Mouse (Mus musculus): Measurements from ENCODE around the gene Smim6. TPM values are rescaled to one million over a fixed set of nuclear protein-coding genes. Genes with fewer than 3 reads are reported as not detected.

The Smim6 gene
- polyA plus RNA-seq, 1 experiment = not detected

- Histone ChIP-seq H3K9me3 (replicated peaks; ENCODE audit: control insufficient read depth, insufficient read depth, low read length, poor library complexity, severe bottlenecking) (no peaks in the 10 kb centered on the region), H3K4me3 (ENCODE audit: low read depth, low read length) (no peak overlapping the region), H3K27ac (ENCODE audit: insufficient read depth, low read length) (no peak overlapping the region), H3K4me1 (ENCODE audit: control insufficient read depth, insufficient read depth, low read length) (no peaks in the 10 kb centered on the region), H3K9ac (ENCODE audit: low read depth, poor library complexity, severe bottlenecking) (no peak overlapping the region), H3K27me3 (ENCODE audit: control insufficient read depth, insufficient read depth, low read length, poor library complexity, severe bottlenecking) (no peaks in the 10 kb centered on the region), H3K36me3 (ENCODE audit: control insufficient read depth, insufficient read depth, low read length, poor library complexity, severe bottlenecking) (no peaks in the 10 kb centered on the region)
- TF ChIP-seq POLR2A (IDR thresholded peaks at IDR 0.05; ENCODE audit: insufficient read depth, low read length) (no peak), EP300 (IDR thresholded peaks at IDR 0.05; ENCODE audit: insufficient read depth, low read depth, low read length) (no peak), CTCF (IDR thresholded peaks at IDR 0.05; ENCODE audit: low read depth, low read length) (no peak)
Observed at GRCm38 (mm10) chr11:115902177-115902576, 9.6 kb upstream of the Smim6 start.

DNA sequence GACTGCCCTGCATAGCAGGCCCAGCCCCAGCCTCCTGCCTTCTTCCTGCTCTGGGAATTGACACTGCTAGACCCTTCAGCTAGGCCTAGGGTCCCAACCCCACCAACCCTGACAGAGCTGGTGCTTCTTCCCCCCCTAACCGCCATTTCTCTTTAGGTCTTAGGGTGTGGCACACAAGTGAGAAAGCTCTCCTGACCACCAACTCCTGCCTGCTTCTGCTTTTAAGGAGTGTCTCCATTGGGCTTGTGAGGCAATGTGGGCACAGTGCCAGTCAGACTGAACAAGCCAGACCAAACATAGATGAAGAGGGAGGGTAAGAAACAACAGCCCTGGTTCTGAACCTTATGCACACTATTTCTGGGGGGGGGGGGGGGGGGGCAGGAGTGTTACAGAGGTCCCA is 9.0 kb upstream of the Smim6 start:
- Histone ChIP-seq H3K4me3 (ENCODE audit: low read depth, low read length) (no peak overlapping the region), H3K9ac (ENCODE audit: low read depth, poor library complexity, severe bottlenecking) (no peak overlapping the region), H3K27ac (ENCODE audit: insufficient read depth, low read length) (no peak overlapping the region), H3K4me1 (ENCODE audit: control insufficient read depth, insufficient read depth, low read length) (no peaks in the 10 kb centered on the region), H3K27me3 (ENCODE audit: control insufficient read depth, insufficient read depth, low read length, poor library complexity, severe bottlenecking) (no peaks in the 10 kb centered on the region), H3K9me3 (replicated peaks; ENCODE audit: control insufficient read depth, insufficient read depth, low read length, poor library complexity, severe bottlenecking) (no peaks in the 10 kb centered on the region), H3K36me3 (ENCODE audit: control insufficient read depth, insufficient read depth, low read length, poor library complexity, severe bottlenecking) (no peaks in the 10 kb centered on the region)
- no peak for TF ChIP-seq POLR2A (IDR thresholded peaks at IDR 0.05; ENCODE audit: insufficient read depth, low read length)
- no peak for TF ChIP-seq EP300 (IDR thresholded peaks at IDR 0.05; ENCODE audit: insufficient read depth, low read depth, low read length)
- no peak for TF ChIP-seq CTCF (IDR thresholded peaks at IDR 0.05; ENCODE audit: low read depth, low read length)

DNA sequence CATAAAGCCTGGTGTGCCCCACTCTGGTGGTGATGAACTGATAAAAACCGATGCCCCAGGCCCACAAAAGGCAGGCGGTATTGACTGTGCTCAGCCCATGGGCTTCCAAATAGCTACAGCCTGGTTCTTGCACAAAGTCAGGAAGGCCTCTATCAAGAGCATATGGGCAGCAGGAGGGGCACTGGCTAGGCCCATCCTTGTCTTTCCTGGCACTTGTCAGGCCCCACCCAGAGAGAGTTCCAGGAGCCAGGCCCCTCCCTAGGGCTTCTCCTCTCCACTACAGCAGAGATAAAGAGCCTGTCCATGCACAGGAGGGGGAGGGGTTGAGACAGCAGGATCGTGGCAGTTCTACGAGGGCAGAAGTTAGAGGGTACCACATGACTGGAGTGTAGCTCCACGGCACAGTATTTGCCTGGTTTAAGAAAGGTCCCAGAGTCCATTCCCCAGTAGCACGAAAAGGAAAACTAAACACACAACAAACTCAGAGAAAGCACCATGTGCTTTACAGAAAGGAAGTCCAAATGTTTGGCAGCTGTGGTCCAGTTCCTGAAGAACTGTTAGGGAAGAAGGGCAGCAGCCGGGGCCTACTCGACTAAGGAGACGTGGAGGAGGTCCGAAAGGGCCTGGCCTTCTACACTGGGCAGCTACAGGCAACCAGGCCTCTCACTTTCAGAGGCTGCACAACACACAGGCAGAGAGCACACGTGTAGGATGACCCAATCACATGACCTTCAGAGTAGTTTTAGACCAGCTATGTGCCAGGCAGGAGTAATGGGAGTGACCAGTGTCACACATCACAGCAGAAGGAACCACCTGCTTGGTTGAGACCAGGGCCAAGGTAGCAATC is 8.2 kb upstream of the Smim6 start:
- H3K4me1 ChIP-seq (ENCODE audit: control insufficient read depth, insufficient read depth, low read length) = no peaks in the 10 kb centered on the region

DNA sequence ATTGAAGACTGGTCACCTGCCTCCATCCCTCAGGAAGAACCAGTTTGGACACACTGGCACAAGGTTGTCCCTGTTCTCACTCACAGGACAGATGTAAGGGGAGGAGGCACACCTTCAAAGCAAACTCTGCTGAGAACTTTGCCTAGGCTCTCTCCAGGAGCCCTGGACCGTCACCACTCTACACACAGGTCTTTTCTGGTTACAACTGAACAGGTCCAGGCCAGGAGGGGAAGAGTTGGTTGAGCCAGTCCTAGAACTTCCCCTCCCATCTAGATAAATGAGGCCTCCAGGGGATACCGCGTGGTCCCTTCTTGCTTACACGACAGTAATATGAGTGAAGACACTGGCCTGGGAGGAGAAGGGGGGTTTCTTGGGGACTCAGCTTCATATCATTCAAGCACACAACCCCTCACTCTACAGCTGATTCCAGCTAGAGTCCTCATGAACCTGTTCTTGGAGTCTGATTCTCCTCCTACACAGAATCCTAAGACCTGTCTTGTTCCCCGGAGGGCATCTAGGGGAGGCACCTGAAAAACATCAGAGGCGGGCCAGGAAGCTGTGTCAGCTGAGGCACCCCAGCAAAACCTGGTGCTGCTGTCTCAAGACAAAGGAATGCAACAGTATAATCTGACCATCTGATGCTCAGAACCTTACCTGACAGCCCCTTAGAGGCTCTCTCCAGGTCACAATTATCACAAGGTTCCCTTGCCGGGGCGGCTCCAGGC is 7.4 kb upstream of the Smim6 start:
- Histone ChIP-seq H3K36me3 (ENCODE audit: control insufficient read depth, insufficient read depth, low read length, poor library complexity, severe bottlenecking) (no peaks in the 10 kb centered on the region), H3K27me3 (ENCODE audit: control insufficient read depth, insufficient read depth, low read length, poor library complexity, severe bottlenecking) (no peaks in the 10 kb centered on the region), H3K4me3 (ENCODE audit: low read depth, low read length) (no peak overlapping the region), H3K9ac (ENCODE audit: low read depth, poor library complexity, severe bottlenecking) (no peak overlapping the region), H3K9me3 (replicated peaks; ENCODE audit: control insufficient read depth, insufficient read depth, low read length, poor library complexity, severe bottlenecking) (no peaks in the 10 kb centered on the region), H3K4me1 (ENCODE audit: control insufficient read depth, insufficient read depth, low read length) (no peaks in the 10 kb centered on the region), H3K27ac (ENCODE audit: insufficient read depth, low read length) (no peak overlapping the region)
- TF ChIP-seq EP300 (IDR thresholded peaks at IDR 0.05; ENCODE audit: insufficient read depth, low read depth, low read length) (no peak), CTCF (IDR thresholded peaks at IDR 0.05; ENCODE audit: low read depth, low read length) (no peak), POLR2A (IDR thresholded peaks at IDR 0.05; ENCODE audit: insufficient read depth, low read length) (no peak)

More for the DNA sequence above, 8.2 kb upstream of the Smim6 start:
- TF ChIP-seq POLR2A (IDR thresholded peaks at IDR 0.05; ENCODE audit: insufficient read depth, low read length) (no peak), CTCF (IDR thresholded peaks at IDR 0.05; ENCODE audit: low read depth, low read length) (no peak), EP300 (IDR thresholded peaks at IDR 0.05; ENCODE audit: insufficient read depth, low read depth, low read length) (no peak)
- no peak overlapping the region for H3K4me3 ChIP-seq (ENCODE audit: low read depth, low read length)
- no peak overlapping the region for H3K9ac ChIP-seq (ENCODE audit: low read depth, poor library complexity, severe bottlenecking)
- H3K36me3 ChIP-seq (ENCODE audit: control insufficient read depth, insufficient read depth, low read length, poor library complexity, severe bottlenecking) = no peaks in the 10 kb centered on the region
- no peaks in the 10 kb centered on the region for H3K27me3 ChIP-seq (ENCODE audit: control insufficient read depth, insufficient read depth, low read length, poor library complexity, severe bottlenecking)
- no peaks in the 10 kb centered on the region for H3K9me3 ChIP-seq (replicated peaks; ENCODE audit: control insufficient read depth, insufficient read depth, low read length, poor library complexity, severe bottlenecking)
- H3K27ac ChIP-seq (ENCODE audit: insufficient read depth, low read length) = no peak overlapping the region

GRCm38 (mm10) chr11:115904956-115905790 is 6.6 kb upstream of the Smim6 start:
- TF ChIP-seq EP300 (IDR thresholded peaks at IDR 0.05; ENCODE audit: insufficient read depth, low read depth, low read length) (no peak), CTCF (IDR thresholded peaks at IDR 0.05; ENCODE audit: low read depth, low read length) (no peak), POLR2A (IDR thresholded peaks at IDR 0.05; ENCODE audit: insufficient read depth, low read length) (no peak)
- Histone ChIP-seq H3K4me3 (ENCODE audit: low read depth, low read length) (no peak overlapping the region), H3K36me3 (ENCODE audit: control insufficient read depth, insufficient read depth, low read length, poor library complexity, severe bottlenecking) (no peaks in the 10 kb centered on the region), H3K9me3 (replicated peaks; ENCODE audit: control insufficient read depth, insufficient read depth, low read length, poor library complexity, severe bottlenecking) (no peaks in the 10 kb centered on the region), H3K27me3 (ENCODE audit: control insufficient read depth, insufficient read depth, low read length, poor library complexity, severe bottlenecking) (no peaks in the 10 kb centered on the region), H3K4me1 (ENCODE audit: control insufficient read depth, insufficient read depth, low read length) (no peaks in the 10 kb centered on the region), H3K9ac (ENCODE audit: low read depth, poor library complexity, severe bottlenecking) (no peak overlapping the region), H3K27ac (ENCODE audit: insufficient read depth, low read length) (no peak overlapping the region)
